Mouse (Mus musculus): ENCODE results near the gene Mmrn1.
A peak's percentile ranks its signal among the peaks of the same experiment; 100 is the strongest.

Gene Mmrn1

DNA sequence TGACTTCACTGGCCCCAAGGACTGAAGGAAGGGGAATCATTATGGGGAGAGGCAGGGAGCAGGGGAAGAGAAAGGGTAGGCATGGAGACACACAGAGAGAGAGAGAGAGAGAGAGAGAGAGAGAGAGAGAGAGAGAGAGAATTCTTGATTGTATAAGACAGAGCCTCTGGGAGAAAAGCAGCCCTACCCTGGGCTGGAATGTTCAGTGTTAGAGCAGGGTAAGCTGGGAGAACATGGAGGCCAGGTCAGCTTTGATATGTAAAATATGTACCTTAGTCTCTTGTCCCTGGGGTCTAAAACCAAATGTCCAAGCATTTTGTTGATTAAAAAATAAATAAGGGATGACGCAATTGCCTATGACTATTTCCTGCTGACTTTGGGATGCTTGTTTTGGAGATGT, 67.6 kb downstream of the Mmrn1 start:
- DNase-seq (ENCODE audit: inconsistent age in 2 of 2, low spot score in 1 of 2) = no peak

DNA sequence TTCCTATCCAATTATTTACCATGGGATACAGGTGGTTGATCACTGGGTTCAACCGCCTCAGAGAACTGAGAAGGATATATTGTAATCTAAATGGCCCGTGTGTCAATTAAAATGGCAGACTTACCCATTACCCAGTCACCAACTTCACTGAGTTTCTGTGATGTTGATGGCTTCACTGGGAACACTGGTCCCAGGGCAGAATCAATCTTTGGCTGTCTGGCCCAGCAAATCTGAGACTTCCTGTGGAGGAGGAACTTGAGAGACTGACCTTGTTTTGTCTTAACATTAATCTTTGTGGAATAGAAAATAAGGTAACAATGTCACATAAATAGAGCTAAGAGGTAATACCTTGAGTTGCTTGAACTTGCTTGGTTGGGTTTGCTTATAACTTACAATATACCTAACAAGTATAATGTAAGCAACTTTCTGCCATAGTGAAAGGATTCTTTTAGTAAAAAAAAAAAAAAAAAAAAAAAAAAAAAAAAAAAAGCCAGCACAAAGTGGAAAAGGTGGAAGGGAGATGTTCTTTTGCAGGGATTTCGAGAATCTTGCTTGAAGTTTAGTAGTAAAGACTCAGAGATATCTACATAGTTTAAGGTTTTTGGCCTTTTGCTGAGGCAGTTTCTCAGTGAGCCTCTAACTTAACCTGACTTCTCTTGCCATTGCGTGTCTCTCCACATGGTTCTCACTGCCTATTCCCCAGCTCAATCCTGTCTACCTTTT, 68.8 kb downstream of the Mmrn1 start:
- DNase-seq (ENCODE audit: inconsistent age in 2 of 2, low spot score in 1 of 2) = no peak

DNA sequence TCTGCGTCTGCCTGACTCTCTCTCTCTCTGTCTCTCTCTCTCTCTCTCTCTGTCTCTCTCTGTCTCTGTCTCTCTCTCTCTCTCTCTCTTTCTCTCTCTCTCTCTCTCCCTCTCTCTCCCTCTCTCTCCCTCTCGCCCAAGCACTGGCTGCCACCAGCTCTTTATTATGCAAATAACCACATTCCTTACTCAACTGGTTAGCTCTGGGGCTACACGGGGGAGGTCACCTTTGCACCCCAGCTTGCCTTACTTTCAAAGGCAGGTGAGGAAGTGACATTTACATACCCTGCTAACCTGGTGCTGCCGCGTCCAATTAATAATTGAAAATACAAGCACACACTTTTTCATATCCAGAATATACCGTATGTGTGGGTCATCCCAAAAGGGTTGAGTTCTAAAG, 69.3 kb downstream of the Mmrn1 start:
- DNase-seq (ENCODE audit: inconsistent age in 2 of 2, low spot score in 1 of 2) = no peak

DNA sequence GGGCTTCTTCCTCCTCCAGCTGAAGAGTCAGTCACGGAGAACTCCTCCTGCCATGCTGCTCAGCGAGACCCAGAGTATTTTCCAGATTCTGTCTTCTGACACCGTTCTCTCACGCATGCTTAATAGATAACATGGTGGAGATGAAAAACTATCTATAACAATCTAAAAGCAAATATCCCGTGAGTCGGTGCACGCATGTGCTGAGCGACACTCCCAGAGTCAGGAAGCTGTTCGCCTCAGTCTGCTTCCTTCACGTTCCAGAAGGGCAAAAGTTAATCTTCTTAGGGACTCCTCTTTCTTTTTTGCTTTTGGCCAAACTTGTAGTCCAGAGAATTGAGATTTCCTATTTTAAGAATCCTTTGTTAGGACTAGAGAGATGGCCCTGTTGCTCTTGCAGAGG, 69.7 kb downstream of the Mmrn1 start:
- DNase-seq (ENCODE audit: inconsistent age in 2 of 2, low spot score in 1 of 2) = no peak

DNA sequence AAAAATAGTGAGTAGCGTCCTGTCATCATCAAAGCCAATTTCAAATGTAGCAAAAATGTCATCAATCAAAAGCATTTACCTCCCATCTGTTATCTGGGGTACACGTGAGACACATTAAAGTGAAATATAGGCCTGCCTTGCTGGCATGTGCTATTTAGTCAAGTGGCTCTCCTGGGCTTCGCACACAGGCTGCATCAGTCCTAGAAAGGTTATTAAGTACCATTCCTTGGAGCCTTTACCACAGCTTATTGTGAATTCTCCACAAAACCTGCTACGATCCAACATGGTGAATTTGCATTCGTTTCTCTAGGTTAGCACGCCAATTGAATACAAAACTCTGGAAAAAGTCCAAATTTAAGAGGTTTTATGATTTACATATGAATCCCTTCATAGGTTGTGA, 70.8 kb downstream of the Mmrn1 start:
- DNase-seq (ENCODE audit: inconsistent age in 2 of 2, low spot score in 1 of 2) = no peak

DNA sequence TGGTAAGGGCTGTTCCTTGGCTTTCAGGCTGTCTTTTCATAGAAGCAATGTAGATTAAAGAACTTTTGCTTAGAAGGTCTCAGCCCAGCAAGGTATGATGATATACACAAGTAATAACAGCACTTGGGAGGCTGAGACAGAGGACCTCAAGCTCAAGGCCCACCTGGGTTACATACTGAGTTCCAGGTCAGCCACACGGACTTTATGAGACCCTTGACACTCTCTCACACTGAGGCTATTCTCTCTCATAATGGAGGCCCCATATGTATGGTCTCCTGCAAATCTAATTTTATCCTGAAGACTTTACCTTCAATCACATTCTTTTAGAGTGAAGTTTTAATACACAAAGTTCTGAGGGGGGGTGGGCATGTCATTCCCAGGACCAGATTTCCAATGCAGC, 71.6 kb downstream of the Mmrn1 start:
- no peak for DNase-seq (ENCODE audit: inconsistent age in 2 of 2, low spot score in 1 of 2)

DNA sequence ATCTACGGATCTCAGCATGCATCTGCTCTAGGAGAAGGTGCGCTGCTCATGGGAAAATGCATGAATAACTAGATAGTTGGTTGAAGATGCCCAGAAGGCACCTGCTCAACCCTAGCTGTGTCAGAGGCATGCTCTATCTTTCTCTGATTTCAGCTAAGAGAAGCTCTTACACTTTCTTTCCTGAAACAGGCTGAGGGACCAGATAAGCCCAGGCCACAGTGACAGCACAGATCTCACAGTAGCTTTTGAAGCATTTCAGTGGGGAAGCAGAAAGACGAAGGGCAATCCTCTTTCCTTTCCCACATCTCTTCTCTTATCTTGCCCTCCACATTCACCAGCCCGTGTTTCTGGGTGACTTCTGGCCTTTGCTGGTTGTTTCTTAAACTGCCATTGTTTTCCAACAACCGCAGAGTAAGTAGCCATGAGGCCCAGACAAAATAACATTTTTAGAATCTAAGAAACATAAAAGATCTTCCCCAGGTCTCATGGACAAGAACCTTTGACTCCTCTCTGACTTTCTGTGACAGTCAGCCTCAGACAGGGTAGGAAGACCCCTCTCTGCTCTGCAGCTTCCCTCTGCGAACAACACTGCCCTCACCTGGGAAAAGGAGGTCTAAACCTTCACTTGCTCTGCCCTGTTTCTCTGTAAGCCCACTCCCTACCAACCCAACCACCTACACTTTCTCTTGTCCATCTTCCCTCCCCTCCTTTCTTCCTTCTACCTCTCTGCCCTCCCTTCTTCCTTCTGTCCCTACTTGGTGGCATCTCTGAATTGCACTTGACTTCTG, 76.4 kb downstream of the Mmrn1 start:
- no peak for DNase-seq (ENCODE audit: inconsistent age in 2 of 2, low spot score in 1 of 2)

DNA sequence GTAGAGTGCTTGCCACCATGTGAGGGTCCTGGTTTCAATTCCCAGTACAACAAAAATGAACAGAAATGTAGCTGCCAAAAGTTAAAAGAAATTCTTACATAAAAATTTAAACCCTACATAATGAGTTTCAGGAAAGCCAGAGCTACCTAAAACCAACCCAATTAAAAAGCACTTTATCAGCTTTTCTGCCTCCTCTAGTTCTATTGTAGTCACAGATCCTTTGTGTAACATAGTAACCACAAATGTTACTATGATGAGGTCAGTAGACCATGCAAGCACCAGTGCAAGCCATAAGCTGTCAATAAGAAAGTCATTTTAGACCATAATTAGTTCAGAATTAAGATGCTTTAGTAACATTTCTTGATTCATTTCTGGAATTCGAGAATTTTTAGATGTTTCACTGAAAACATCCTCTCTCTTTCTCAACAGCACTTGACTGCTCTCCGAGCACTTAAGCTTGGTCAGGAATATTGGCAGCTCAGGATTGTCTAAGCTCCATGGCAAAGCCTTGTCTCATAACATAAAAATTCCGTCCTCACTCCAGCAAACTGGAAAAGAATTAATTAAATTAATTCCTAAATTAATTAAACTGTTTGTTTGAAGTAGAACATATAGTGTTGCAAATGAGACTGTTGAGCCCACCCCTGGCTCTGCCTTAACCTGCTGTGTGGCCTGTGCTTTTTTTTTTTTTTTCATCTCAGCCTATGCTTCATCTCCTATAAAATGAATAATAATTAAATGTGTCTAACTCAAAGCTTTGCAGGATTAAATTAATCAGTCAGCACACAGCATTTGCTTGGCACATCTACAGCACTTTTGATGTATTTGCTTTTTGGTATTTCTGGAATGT, 79.4 kb downstream of the Mmrn1 start:
- DNase-seq (ENCODE audit: inconsistent age in 2 of 2, low spot score in 1 of 2) = no peak

DNA sequence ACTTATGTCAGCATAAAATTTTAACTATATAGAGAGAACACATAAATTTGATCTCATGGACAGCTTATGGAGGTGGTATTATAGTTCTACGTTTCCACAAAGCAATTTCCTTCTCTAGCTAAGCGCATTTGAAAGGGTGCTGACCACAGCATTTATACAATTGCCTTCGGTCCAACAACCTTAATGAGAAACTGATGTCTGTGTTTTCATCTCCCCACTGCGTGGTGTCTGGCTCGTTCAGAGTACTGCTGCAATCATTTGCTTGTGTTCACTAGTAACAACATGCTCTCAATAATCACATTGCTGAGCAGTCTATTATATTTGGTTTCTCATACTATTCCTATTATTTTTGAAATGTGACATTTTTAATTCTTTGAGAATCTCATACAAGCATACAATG, 89.0 kb downstream of the Mmrn1 start:
- no peak for DNase-seq (ENCODE audit: inconsistent age in 2 of 2, low spot score in 1 of 2)

DNA sequence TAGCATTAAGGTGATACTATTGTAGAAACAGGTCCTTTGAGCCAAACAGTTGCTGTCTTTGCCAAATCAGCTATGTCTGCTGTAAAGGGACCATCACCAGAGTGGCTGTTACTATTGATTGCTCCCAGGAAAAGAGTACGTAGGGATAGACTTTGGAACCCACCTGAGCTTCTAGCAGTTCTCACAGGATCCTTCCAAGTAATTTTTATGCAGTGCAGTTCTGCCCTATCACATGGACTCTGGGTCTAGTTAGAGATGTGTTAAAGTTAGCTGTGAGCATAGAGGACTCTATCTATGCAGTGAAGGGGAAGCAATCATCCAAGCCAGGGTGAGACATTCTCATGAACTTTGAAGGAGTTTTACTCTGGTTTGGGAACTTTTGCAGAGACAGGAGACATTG, 94.9 kb downstream of the Mmrn1 start:
- no peak for DNase-seq (ENCODE audit: inconsistent age in 2 of 2, low spot score in 1 of 2)

DNA sequence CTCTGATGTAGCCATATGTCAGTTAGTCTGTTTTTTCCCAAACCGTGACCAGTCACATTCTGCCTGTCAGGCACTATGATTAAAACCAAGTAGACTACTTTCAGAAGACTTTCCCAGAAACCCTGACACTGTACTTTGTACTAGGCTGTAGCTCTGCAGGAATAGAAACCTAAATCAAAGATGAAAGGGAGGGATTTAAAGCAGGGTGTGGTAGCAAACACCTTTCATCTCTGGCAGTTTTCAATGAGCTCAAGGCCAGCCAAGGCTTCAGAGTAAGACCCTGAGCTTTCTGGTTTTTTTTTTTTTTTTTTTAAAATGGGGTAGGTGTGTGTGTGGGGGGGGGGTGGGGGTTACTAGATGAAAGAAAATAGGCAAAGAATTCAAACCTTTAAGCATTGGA, 96.2 kb downstream of the Mmrn1 start:
- DNase-seq (ENCODE audit: inconsistent age in 2 of 2, low spot score in 1 of 2) = peak in 1 of 2 experiments; percentile 26

DNA sequence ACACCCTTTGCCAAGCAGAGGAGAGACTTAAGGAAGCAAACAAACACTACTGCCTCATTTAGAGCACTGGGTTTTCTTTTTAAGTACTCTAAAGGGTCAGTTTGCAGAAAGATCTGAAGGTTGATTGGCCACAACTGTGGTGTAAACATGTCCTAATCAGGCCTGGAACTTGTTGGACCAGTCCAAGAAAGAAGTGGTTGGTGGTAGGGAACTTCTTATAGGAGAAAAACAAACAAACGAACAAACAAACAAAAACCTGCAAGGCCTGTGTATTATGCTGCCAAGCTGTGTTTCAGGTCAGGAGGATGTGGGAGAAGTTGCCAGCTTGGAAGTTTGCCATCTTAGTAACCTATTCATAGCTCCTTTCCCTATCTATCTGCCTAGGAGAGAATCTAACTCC, 108.5 kb downstream of the Mmrn1 start:
- no peak for DNase-seq (ENCODE audit: inconsistent age in 2 of 2, low spot score in 1 of 2)

Measured in adrenal gland, adult (tissue).